Mouse (Mus musculus): ENCODE measurements around the gene Gsn. TPM values are rescaled to one million over a fixed set of nuclear protein-coding genes. Genes with fewer than 3 reads are reported as not detected.

Gene Gsn
- total RNA-seq, 2 experiments from 2014 or later = 396 to 415 TPM

GRCm38 (mm10) chr2:35272881-35273280 is 16.7 kb downstream of the Gsn start:
- intact Hi-C loops (cut with DNase I) = no loop called here
- DNase-seq = peak in 1 of 2 experiments; percentile 2

- intact Hi-C loops (cut with DNase I) = no loop called here
- peak; percentile 64 to 70 for DNase-seq
Observed at GRCm38 (mm10) chr2:35273536-35273935, 17.4 kb downstream of the Gsn start.

GRCm38 (mm10) chr2:35277686-35278085 is 21.5 kb downstream of the Gsn start:
- DNase-seq = peak; percentile 86 to 93
- intact Hi-C loops (cut with DNase I) = no loop called here

GRCm38 (mm10) chr2:35278371-35279210 is 22.4 kb downstream of the Gsn start:
- intact Hi-C loops (cut with DNase I) = no loop called here
- peak; percentile 65 to 75 for DNase-seq

- intact Hi-C loops (cut with DNase I) = no loop called here
- DNase-seq = no peak
Observed at GRCm38 (mm10) chr2:35280001-35280400, 23.8 kb downstream of the Gsn start.

GRCm38 (mm10) chr2:35282214-35282613 is 26.0 kb downstream of the Gsn start:
- intact Hi-C loops (cut with DNase I) = no loop called here
- DNase-seq = peak; percentile 74 to 84

- intact Hi-C loops (cut with DNase I) = no loop called here
- DNase-seq = no peak
Observed at GRCm38 (mm10) chr2:35283997-35284396, 27.8 kb downstream of the Gsn start.

- no peak for DNase-seq
- intact Hi-C loops (cut with DNase I) = loop anchor here (5.0 kb wide), 1 partner anchor 227 kb away; no protein-coding TSS in a partner anchor
Observed at GRCm38 (mm10) chr2:35285209-35285608, 29.0 kb downstream of the Gsn start.

GRCm38 (mm10) chr2:35287017-35287620 is 30.9 kb downstream of the Gsn start:
- no peak for DNase-seq
- intact Hi-C loops (cut with DNase I) = loop anchor here (5.0 kb wide), 1 partner anchor 225 kb away; no protein-coding TSS in a partner anchor

GRCm38 (mm10) chr2:35288758-35289635 is 32.8 kb downstream of the Gsn start:
- intact Hi-C loops (cut with DNase I) = loop anchor here (5.0 kb wide), 1 partner anchor 223 kb away; no protein-coding TSS in a partner anchor
- DNase-seq = peak; percentile 69 to 77

GRCm38 (mm10) chr2:35291856-35292255 is 35.7 kb downstream of the Gsn start:
- intact Hi-C loops (cut with DNase I) = no loop called here
- no peak for DNase-seq

- intact Hi-C loops (cut with DNase I) = no loop called here
- no peak for DNase-seq
Observed at GRCm38 (mm10) chr2:35292700-35293099, 36.5 kb downstream of the Gsn start.

GRCm38 (mm10) chr2:35293291-35293690 is 37.1 kb downstream of the Gsn start:
- DNase-seq = no peak
- intact Hi-C loops (cut with DNase I) = no loop called here

- intact Hi-C loops (cut with DNase I) = loop anchor here (2.0 kb wide), 2 partner anchors 51 to 99 kb away; partner anchors contain the start of gene 4930402F06Rik
- peak; percentile 65 to 72 for DNase-seq
Observed at GRCm38 (mm10) chr2:35297703-35298332, 41.6 kb downstream of the Gsn start.

GRCm38 (mm10) chr2:35299437-35299836 is 43.3 kb downstream of the Gsn start:
- intact Hi-C loops (cut with DNase I) = loop anchor here (2.0 kb wide), 2 partner anchors 49 to 97 kb away; partner anchors contain the start of gene 4930402F06Rik
- no peak for DNase-seq

GRCm38 (mm10) chr2:35302049-35302885 is 46.1 kb downstream of the Gsn start:
- intact Hi-C loops (cut with DNase I) = no loop called here
- no peak for DNase-seq

GRCm38 (mm10) chr2:35308166-35308565 is 52.0 kb downstream of the Gsn start:
- no peak for DNase-seq
- intact Hi-C loops (cut with DNase I) = no loop called here

GRCm38 (mm10) chr2:35309906-35310493 is 53.8 kb downstream of the Gsn start:
- no peak for DNase-seq
- intact Hi-C loops (cut with DNase I) = no loop called here

- intact Hi-C loops (cut with DNase I) = no loop called here
- no peak for DNase-seq
Observed at GRCm38 (mm10) chr2:35314300-35314699, 58.1 kb downstream of the Gsn start.
